Mouse (Mus musculus): ENCODE measurements around the gene Sfrp5. TPM values are rescaled to one million over a fixed set of nuclear protein-coding genes. Genes with fewer than 3 reads are reported as not detected.
A peak's percentile ranks its signal among the peaks of the same experiment; 100 is the strongest.

The Sfrp5 gene
- total RNA-seq (2021): 1 to 10 TPM in 1 of 2 experiments, under 1 TPM in 1; 0.92 to 1.6 TPM

GRCm38 (mm10) chr19:42201696-42202381 is at the start of gene Sfrp5:
TSS of gene Sfrp5 (minus strand) at chr19:42202252.
- intact Hi-C loops (cut with DNase I): no loop called here
- peak; percentile 32 for DNase-seq

DNA sequence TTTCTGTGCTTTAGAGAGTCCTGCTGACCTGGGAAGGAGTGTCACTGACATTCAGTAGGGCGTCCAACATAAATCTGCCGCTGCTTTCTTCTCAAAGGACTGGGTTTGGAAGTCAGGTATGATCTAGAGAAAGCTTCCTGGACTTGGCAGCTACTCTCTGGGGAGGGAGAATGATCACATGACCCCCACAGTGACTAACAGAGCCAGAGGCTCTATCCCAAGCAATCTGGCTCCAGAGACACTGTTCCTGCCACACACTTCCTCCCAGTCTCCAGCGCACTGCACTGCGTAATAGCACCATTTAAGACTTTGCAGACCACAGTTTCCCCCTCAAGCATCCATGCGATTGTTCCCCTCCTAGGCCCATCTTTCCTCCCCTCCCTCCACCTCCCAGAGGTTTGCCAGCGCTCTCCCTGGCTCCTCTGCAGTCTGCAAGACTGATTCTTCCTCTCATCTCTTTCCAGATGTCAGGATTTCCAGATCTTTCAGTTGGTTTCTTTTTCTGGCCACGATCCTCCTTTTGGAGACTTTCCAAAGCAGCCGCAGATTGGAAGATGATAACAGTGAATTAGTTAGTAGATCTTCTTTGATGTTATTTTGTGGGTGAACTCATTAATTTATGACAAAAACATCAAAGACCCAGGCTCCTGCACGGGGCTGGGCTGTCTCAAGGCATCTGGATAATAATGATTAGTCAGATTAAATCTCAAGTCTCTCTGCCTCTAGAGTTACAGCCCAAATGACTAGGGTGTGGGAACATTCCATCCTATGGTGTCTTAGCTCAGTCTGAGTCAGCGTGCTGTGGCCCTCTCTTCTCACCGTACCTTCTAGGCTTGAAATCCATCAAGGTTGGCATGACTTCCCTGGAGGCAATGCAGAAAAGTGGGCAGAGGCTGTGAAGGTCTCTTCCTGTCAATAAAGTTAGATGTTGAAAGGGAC is 48.2 kb upstream of the Sfrp5 start:
- DNase-seq: no peak
- intact Hi-C loops (cut with DNase I): no loop called here

GRCm38 (mm10) chr19:42247519-42247918 is 45.5 kb upstream of the Sfrp5 start, which contains the start of gene Golga7b:
TSS of gene Golga7b (plus strand) at chr19:42247574.
- intact Hi-C loops (cut with DNase I): no loop called here

DNA sequence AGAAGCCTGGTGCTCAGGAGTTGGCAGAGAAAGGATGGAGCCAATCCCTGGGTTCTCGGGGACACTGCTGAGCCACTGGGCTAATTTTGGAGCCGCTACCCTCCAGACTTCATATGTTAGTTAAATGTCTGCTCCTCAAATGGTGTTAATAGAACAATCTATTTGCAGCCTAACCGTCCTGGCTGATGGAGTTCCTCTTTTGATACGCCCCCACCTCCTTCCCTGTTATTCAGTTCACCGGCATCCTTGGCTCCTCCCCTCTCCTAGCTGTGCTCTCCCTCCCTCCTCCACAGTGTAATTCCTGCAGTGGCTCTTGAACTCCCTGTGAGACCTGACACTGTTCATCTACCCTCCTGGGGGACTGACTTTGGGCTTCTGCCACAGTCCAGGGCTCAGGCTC is 44.6 kb upstream of the Sfrp5 start:
- no peak for DNase-seq
- intact Hi-C loops (cut with DNase I): no loop called here

More at GRCm38 (mm10) chr19:42247519-42247918, 45.5 kb upstream of the Sfrp5 start, which contains the start of gene Golga7b:
- DNase-seq: no peak

- intact Hi-C loops (cut with DNase I): no loop called here
- DNase-seq: no peak
Observed at GRCm38 (mm10) chr19:42243401-42243800, 41.3 kb upstream of the Sfrp5 start.

DNA sequence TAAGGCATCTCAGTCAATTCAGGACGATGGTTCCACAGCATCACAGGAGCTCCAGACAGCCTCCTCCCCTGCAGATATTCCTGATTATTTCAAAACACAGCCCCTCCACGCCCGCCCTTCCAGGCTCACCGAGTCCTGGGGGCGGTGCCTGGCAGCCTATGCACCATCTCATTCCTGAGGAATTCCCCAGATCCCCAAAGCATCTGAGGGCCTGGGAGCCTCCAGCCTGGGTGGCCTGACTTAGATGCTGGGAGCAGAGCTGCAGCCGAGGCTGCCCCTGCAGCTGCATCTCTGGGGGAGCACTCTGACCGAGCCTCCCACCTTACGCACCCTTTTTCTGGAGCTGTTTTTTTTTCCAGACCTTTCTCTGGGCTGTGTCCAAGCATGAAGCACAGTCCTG is 38.8 kb upstream of the Sfrp5 start:
- no peak for DNase-seq
- intact Hi-C loops (cut with DNase I): no loop called here

- DNase-seq: no peak
- intact Hi-C loops (cut with DNase I): no loop called here
Observed at GRCm38 (mm10) chr19:42238341-42238715, 36.3 kb upstream of the Sfrp5 start.

DNA sequence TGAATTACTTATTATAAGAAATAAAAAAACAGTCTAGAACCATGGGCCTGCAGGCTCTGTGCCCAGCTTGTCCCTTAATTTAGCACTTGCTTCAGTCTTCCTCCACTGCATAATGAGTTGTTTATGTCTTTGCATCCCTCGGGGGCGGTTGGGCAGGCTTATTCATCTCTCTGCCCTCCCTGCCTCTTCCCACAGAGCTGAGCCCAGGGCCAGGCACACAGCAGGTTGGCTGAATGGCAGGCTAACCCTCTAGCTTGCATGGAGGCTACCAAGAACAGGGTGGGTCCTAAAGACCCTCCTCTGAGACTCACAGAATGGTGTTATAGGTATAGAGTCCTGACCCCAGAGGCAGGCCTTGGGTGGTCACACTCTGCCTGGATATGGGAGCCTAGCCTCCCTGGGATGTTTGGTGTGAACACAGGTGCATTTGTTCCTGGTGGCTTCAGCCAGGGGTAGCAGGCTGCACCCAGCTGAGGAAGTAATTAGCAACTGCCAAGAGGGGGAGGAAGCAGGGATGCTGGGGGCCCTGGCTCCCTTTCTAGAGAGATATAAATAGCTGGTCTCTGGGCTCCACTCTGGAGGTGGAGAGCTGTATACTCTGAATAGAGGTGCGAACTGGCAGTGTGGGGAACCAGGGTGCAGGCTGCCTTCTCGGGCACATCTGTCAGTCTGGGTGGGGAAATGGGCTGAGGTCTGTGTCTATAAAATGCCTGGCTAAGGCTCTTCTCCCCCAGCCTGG is 35.7 kb upstream of the Sfrp5 start:
- peak; percentile 17 for DNase-seq
- intact Hi-C loops (cut with DNase I): no loop called here

DNA sequence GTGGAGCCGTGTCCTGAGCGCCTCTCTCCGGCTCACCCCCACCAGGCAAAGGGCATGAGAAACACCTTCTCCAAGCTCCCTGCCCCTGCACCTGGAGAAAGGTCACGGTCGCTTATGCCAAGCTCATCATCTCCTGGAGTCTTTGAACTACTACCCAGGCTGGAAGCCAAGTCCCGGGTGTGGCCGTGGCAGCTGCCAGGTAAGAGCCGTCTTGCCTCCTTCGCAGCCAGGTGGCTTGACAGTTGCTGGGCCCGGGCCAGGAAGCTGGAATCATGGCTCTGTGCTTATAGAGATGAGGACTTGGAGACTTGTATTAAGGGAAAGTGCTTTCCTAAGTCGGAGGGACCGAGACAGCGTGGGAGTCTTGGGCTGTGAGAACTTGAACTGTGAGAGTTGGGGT is 28.9 kb upstream of the Sfrp5 start:
- peak; percentile 57 for DNase-seq
- intact Hi-C loops (cut with DNase I): no loop called here

GRCm38 (mm10) chr19:42230288-42230568 is 28.2 kb upstream of the Sfrp5 start:
- no peak for DNase-seq
- intact Hi-C loops (cut with DNase I): no loop called here

- no peak for DNase-seq
- intact Hi-C loops (cut with DNase I): no loop called here
Observed at GRCm38 (mm10) chr19:42229499-42230287, 27.6 kb upstream of the Sfrp5 start.

- intact Hi-C loops (cut with DNase I): no loop called here
- DNase-seq: no peak
Observed at GRCm38 (mm10) chr19:42226451-42226850, 24.4 kb upstream of the Sfrp5 start.

- peak; percentile 49 for DNase-seq
- intact Hi-C loops (cut with DNase I): loop anchor here (5.0 kb wide), 1 partner anchor 55 kb away; no protein-coding TSS in a partner anchor
Observed at GRCm38 (mm10) chr19:42217374-42217763, 15.3 kb upstream of the Sfrp5 start.

DNA sequence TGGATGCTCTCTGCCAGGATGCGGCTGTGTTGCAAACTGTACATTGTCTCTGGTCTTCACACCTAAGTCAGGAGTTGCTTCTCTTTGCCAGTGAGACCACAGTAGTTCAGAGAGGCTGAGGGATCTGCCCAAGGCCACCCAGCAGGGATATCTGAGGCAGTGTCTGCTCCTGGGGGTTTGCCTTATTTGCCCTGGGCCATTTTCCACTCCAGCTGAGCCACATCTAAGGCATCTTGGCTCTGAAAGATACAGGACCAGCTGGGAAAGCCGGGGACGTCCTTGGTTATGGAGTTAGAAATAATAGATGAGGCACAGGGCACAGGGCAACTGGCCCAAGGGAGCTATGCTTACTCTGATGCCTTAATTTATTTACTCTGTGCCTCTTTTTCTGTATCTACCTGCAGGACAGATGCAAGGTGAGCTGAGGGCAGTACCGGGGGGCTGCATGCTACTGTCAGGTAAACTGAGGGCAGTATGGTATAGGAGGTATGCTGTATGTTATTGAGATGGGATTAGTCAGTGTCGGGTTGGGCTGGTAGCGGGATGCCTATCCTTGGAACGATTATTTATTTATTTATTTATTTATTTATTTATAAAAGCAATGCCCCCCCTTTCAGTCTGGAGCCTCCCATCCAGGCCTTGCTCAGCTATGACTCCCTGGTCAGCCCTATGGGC is 14.8 kb upstream of the Sfrp5 start:
- intact Hi-C loops (cut with DNase I): loop anchor here (5.0 kb wide), 1 partner anchor 55 kb away; no protein-coding TSS in a partner anchor
- peak; percentile 54 for DNase-seq

DNA sequence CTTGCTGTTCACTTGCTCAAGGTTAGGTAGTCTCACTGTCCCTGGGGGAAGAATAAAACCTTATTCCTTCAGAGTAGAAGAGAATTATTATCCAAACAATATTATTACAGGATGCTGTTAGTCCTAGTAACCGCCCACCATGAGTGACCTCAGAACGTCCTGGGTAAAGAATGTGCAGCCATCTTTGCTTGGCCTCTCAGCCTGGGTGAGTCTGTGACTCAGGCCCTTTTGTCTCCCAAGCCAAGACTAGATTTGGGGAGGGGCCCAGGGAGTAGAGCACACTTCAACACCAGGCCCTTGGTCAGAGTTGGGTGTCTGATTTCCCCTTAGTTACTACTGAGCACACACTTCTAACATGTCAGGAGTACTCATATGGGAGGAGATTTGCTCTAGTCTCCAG is 12.5 kb upstream of the Sfrp5 start:
- DNase-seq: no peak
- intact Hi-C loops (cut with DNase I): no loop called here

DNA sequence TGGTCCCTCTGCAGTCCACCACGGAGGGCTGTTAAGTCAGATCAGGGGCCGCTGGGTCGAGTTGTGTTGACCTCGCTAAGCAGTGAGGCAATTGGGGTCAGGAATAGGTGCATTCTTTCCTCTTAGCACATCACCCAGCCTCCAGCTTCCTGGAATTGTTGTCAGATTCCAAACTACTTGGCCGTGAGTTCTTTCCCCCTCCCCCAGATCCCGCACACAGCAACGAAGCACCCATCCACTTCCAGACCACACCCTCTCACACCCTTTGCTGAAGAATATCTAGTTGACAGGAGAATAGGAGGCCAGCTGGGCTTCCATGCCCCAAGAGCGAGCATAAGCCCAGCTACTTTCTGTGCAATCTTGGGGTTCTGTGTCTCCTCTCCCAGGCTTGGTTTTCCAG is 9.9 kb upstream of the Sfrp5 start:
- no peak for DNase-seq

GRCm38 (mm10) chr19:42209976-42210375 is 7.9 kb upstream of the Sfrp5 start:
- no peak for DNase-seq
- intact Hi-C loops (cut with DNase I): no loop called here

More for the DNA sequence above, 9.9 kb upstream of the Sfrp5 start:
- intact Hi-C loops (cut with DNase I): no loop called here

DNA sequence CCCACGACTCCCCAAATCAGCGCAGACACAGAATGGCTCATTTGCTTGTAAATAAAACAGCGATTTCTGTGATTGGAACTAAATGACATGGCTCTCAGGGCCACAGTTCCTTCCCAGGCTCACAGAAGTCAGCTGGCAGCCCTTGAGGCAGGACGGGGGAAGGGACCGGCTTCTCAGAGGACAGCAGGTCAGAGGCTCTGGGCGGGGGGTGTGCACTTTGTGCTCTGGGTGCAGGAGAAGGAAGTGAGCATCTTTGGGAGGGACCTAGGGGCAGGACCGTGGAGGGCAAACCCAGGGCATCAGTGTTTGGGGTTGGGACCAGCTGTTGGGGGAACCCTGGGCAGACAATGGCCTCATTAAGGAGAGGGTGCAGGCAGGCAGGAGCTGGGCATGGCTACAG is 7.4 kb upstream of the Sfrp5 start:
- intact Hi-C loops (cut with DNase I): no loop called here

GRCm38 (mm10) chr19:42205201-42205600 is 3.1 kb upstream of the Sfrp5 start:
- DNase-seq: no peak
- intact Hi-C loops (cut with DNase I): no loop called here

More for the DNA sequence above, 7.4 kb upstream of the Sfrp5 start:
- no peak for DNase-seq

DNA sequence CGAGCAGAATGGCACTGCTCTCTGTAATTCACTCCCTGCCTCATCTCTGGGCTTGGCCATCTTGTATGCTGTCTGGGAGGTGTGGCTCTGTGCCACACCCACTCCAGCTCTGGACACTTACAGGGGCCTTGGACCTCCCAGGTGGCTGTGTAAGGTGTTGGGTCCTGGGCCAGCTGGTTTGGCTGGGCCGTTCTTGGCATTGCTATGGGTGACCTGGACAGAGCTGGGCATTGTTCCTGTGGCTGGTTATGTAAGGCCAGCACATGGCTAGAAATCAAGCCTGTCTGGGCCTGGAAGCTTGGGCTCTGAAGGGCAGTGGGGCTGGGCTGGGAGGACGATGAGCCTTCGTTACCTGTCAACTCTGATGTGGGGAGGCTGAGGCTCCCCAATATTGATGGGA is 2.3 kb upstream of the Sfrp5 start:
- intact Hi-C loops (cut with DNase I): no loop called here

More for the DNA sequence above, 2.3 kb upstream of the Sfrp5 start:
- no peak for DNase-seq
